Mouse (Mus musculus) kidney, postnatal 0 days (tissue): ENCODE measurements around the gene Gm4303. TPM values are rescaled to one million over a fixed set of nuclear protein-coding genes. Genes with fewer than 3 reads are reported as not detected.

ENCODE experiments used
- polyA plus RNA-seq: library from polyadenylated mRNA; unstranded; fragments of >200 nt; fragmentation: Nextera tagmentation; extraction: Ambion mirVana; gene quantifications from 2 replicates; pipeline ENCODE4 v1.2.1, GENCODE M21; 2015

Gene Gm4303
- polyA plus RNA-seq, 1 experiment from 2014 or later, result not detected

Other genes starting within 250 kb of the Gm4303 start
- not detected in 2 replicates for gene Gm4301, start 10.3 kb upstream of the Gm4303 start, polyA plus RNA-seq
- not detected in 2 replicates for gene Gm4302, start 5.1 kb upstream of the Gm4303 start, polyA plus RNA-seq
- gene Gm4305, start 5.1 kb downstream of the Gm4303 start, polyA plus RNA-seq, result not detected in 2 replicates
- not detected in 2 replicates for gene Gm4307, start 15.4 kb downstream of the Gm4303 start, polyA plus RNA-seq
- not detected in 2 replicates for gene Gm4312, start 36.6 kb downstream of the Gm4303 start, polyA plus RNA-seq
- gene Tmtc3, start 141.4 kb downstream of the Gm4303 start, polyA plus RNA-seq, result 13.9 and 15.6 TPM in 2 replicates
- gene Cep290, start 141.6 kb downstream of the Gm4303 start, polyA plus RNA-seq, result 4.6 and 5.0 TPM in 2 replicates
- 10.1 and 11.3 TPM in 2 replicates for gene 4930430F08Rik, start 244.5 kb downstream of the Gm4303 start, polyA plus RNA-seq
- not detected in 2 replicates for gene 1700017N19Rik, start 244.5 kb downstream of the Gm4303 start, polyA plus RNA-seq